Mouse (Mus musculus) T-helper 2 cell (primary cell): ENCODE data around the gene Hist1h2ao.
"Not testable (repeated sequence)": the region's sequence is repeated elsewhere in the genome, so short reads cannot be mapped to it uniquely, and the experiment has no call there.

Experiments used
- in situ Hi-C: fragments of 300-600 bp; cut with MboI, MseI; formaldehyde crosslinking; loops from one replicate; pipeline ENCODE4 v1.15.1; 2025; ENCODE audit warnings: high pct_unique_total_duplicates

Gene Hist1h2ao

GRCm38 (mm10) chr13:21810073-21810472, at the start of gene Hist1h2ao, which contains the start of gene Hist1h2bq:
TSS of gene Hist1h2ao (plus strand) at chr13:21810465.
TSS of gene Hist1h2bq (minus strand) at chr13:21810197.
- in situ Hi-C loops = not testable (repeated sequence)

- in situ Hi-C loops = no loop called here
These were observed 31.2 kb upstream of the Hist1h2ao start for GRCm38 (mm10) chr13:21778814-21779766.

GRCm38 (mm10) chr13:21779767-21780731, 30.2 kb upstream of the Hist1h2ao start, which contains the start of gene Hist1h1b:
TSS of gene Hist1h1b (minus strand) at chr13:21780625.
- in situ Hi-C loops = no loop called here

GRCm38 (mm10) chr13:21781021-21781555, 29.2 kb upstream of the Hist1h2ao start:
- in situ Hi-C loops = no loop called here

- in situ Hi-C loops = no loop called here
These were observed 28.6 kb upstream of the Hist1h2ao start for GRCm38 (mm10) chr13:21781639-21782038.

- in situ Hi-C loops = not testable (repeated sequence)
These were observed 27.7 kb upstream of the Hist1h2ao start for GRCm38 (mm10) chr13:21782361-21783254.

GRCm38 (mm10) chr13:21783255-21783617, 27.0 kb upstream of the Hist1h2ao start, which contains the start of gene Hist1h3i:
TSS of gene Hist1h3i (minus strand) at chr13:21783370.
- in situ Hi-C loops = no loop called here

- in situ Hi-C loops = no loop called here
These were observed 26.5 kb upstream of the Hist1h2ao start for GRCm38 (mm10) chr13:21783734-21784161.

- in situ Hi-C loops = no loop called here
These were observed 26.0 kb upstream of the Hist1h2ao start for GRCm38 (mm10) chr13:21784311-21784710.

GRCm38 (mm10) chr13:21786189-21786898, 23.9 kb upstream of the Hist1h2ao start:
- in situ Hi-C loops = loop anchor here (5.0 kb wide), 1 partner anchor 39 kb away; no protein-coding TSS in a partner anchor

GRCm38 (mm10) chr13:21786899-21787629, 23.2 kb upstream of the Hist1h2ao start, which contains the start of the genes Hist1h2an and Hist1h2bp:
TSS of gene Hist1h2an (minus strand) at chr13:21787218.
TSS of gene Hist1h2bp (plus strand) at chr13:21787461.
- in situ Hi-C loops = loop anchor here (5.0 kb wide), 1 partner anchor 40 kb away; no protein-coding TSS in a partner anchor

GRCm38 (mm10) chr13:21787760-21788593, 22.3 kb upstream of the Hist1h2ao start:
- in situ Hi-C loops = loop anchor here (5.0 kb wide), 1 partner anchor 41 kb away; no protein-coding TSS in a partner anchor

GRCm38 (mm10) chr13:21789925-21790324, 20.3 kb upstream of the Hist1h2ao start:
- in situ Hi-C loops = loop anchor here (5.0 kb wide), 1 partner anchor 43 kb away; no protein-coding TSS in a partner anchor

GRCm38 (mm10) chr13:21790601-21791283, 19.5 kb upstream of the Hist1h2ao start:
- in situ Hi-C loops = no loop called here

- in situ Hi-C loops = no loop called here
These were observed 14.7 kb upstream of the Hist1h2ao start for GRCm38 (mm10) chr13:21795584-21795983.

GRCm38 (mm10) chr13:21797163-21797562, 13.1 kb upstream of the Hist1h2ao start:
- in situ Hi-C loops = not testable (repeated sequence)

GRCm38 (mm10) chr13:21803058-21803457, 7.2 kb upstream of the Hist1h2ao start:
- in situ Hi-C loops = loop anchor here (5.0 to 10.0 kb wide), 2 partner anchors 49 to 222 kb away; no protein-coding TSS in a partner anchor
